Mouse (Mus musculus) cortical plate, adult 2 months (tissue): Measurements from ENCODE around the gene A630076J17Rik. TPM values are rescaled to one million over a fixed set of nuclear protein-coding genes. Genes with fewer than 3 reads are reported as not detected.

Experiments
- H3K27ac ChIP-seq: fragments of 200-500 bp; 2 replicates; pipeline ENCODE4 v1.5.1; 2012; ENCODE audit warnings: low read length, control low read depth, inconsistent platforms; ENCODE audit not compliant: insufficient read depth
- H3K4me1 ChIP-seq: fragments of 200-500 bp; 2 replicates; pipeline ENCODE4 v1.6.1; 2011; ENCODE audit warnings: low read length; ENCODE audit not compliant: control insufficient read depth, insufficient read depth
- H3K4me3 ChIP-seq: fragments of 200-500 bp; 2 replicates; pipeline ENCODE4 v1.5.1; 2011; ENCODE audit warnings: mild to moderate bottlenecking, low read length, control low read depth; ENCODE audit not compliant: insufficient read depth
- CTCF ChIP-seq: fragments of 200-500 bp; IDR thresholded peaks from 2 replicates; pipeline ENCODE4 v1.5.1; 2011; ENCODE audit warnings: mild to moderate bottlenecking, control low read depth, low read length; ENCODE audit not compliant: insufficient read depth; ENCODE audit errors: extremely low read depth
- POLR2A ChIP-seq: fragments of 200-500 bp; IDR thresholded peaks from 2 replicates; pipeline ENCODE4 v1.6.1; 2011; ENCODE audit warnings: mild to moderate bottlenecking, low read length, control low read depth; ENCODE audit not compliant: insufficient read depth; ENCODE audit errors: extremely low read depth
- polyA plus RNA-seq: library from polyadenylated mRNA; depleted of rRNA; stranded (reverse); fragments of >200 nt; gene quantifications from 2 replicates; pipeline ENCODE4 v1.2.3, GENCODE M21; 2012

Gene A630076J17Rik
- polyA plus RNA-seq, 1 experiment: not detected

DNA sequence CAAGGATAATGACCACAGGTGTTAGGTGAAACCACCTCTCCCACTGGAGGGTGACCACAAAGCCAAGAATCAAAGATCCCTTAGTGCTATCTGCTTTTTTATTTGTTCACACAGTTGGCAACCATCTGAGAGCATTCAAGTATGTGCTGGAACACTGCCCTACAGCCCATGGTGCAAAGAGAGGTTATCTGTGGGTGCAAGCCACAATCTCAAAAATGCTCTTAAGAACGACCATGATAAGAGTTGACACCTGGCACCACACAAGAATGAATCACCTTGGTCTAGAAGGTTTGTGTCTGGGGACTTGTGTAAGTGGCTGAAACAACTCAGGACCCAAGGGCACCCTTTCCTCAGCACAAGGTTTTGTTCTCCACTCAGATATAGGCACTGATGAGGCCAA is 7.2 kb upstream of the A630076J17Rik start:
- Histone ChIP-seq H3K27ac (no peak overlapping the region), H3K4me1 (no peaks in the 10 kb centered on the region), H3K4me3 (no peak overlapping the region)
- TF ChIP-seq CTCF (no peak), POLR2A (no peak)

DNA sequence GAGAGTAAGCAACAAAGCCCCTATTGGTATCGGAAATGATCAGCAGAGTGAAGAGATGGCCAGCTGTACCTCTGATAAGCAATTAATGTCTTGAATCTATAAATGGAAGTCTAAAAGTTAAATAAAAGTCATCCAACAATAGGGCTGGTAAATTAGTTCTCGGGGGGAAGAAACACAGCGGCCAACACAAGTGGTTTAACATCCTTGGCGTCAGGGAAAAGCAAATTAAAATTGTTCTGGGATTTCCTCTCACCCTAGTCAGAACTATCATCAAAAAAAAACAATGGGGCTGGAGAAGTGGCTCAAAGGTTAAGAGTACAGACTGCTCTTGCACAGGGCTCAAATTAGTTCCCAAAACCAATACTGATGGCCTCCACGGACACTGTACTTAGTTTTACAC is 4.6 kb upstream of the A630076J17Rik start:
- Histone ChIP-seq H3K4me3 (no peak overlapping the region), H3K27ac (no peak overlapping the region), H3K4me1 (no peaks in the 10 kb centered on the region)
- TF ChIP-seq CTCF: no peak
- no peak for TF ChIP-seq POLR2A

DNA sequence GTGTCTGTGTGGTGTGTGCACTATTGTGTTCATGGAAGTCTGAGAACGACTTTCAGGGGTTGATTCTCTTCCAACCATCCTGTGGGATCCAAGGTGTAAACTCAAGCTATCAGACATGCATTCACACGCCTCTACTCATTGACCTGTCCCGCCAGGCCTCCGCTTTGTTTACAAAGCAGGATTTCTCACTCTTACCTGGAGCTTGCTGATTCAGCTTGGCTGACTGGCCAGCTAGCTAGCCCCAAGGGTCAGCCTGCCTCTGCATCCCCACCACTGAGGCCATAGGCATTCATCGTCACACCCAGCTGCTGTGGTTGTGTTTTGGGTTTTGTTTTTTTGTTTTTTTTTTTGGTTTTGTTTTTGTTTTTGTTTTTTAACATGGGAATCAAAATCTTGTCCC is 1.2 kb upstream of the A630076J17Rik start:
- no peak overlapping the region for H3K27ac ChIP-seq
- no peaks in the 10 kb centered on the region for H3K4me1 ChIP-seq
- TF ChIP-seq POLR2A (no peak), CTCF (no peak)
- no peak overlapping the region for H3K4me3 ChIP-seq

DNA sequence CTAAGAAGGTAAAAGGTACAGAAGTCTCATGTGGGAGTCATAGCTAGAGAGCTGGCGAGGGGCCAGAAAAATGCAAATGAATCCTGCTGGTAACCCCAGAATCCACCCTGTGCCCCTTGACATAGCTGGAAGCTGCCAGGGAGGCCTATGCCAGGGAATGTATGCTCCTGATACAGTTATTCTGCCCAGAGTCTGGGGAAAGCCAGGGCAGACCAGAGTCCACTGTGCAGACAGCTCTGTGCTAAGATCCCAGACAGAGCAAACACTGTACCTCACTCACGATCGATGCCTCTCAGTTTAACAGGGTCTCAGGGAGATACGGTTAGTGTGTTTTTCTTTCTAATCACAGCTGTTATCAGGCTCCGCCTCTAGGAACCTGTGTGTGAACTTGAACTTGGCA is 592 bp upstream of the A630076J17Rik start:
- Histone ChIP-seq H3K4me1 (no peaks in the 10 kb centered on the region), H3K27ac (no peak overlapping the region), H3K4me3 (no peak overlapping the region)
- TF ChIP-seq POLR2A: no peak
- no peak for TF ChIP-seq CTCF

DNA sequence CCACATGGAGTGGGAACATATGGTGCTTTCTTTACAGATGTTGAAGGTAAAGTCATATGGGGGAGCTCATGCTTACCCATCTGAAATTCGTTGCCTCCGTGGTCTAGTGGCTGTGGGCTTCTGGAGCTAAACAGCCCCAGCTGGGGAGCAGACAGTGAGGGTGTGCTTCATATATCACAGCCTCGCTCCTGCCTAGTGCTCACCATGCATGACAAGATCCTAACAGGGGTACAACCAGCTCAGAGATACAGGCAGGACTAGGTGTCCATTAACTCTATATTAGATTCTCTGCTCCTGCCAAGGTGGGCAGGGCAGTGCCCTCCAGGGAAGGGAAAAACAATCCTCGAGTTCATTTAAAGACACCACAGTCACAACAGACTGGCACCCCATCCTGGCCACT is 788 bp downstream of the A630076J17Rik start:
- H3K27ac ChIP-seq: no peak overlapping the region
- no peak overlapping the region for H3K4me3 ChIP-seq
- no peak for TF ChIP-seq CTCF
- no peak for TF ChIP-seq POLR2A
- H3K4me1 ChIP-seq: no peaks in the 10 kb centered on the region

DNA sequence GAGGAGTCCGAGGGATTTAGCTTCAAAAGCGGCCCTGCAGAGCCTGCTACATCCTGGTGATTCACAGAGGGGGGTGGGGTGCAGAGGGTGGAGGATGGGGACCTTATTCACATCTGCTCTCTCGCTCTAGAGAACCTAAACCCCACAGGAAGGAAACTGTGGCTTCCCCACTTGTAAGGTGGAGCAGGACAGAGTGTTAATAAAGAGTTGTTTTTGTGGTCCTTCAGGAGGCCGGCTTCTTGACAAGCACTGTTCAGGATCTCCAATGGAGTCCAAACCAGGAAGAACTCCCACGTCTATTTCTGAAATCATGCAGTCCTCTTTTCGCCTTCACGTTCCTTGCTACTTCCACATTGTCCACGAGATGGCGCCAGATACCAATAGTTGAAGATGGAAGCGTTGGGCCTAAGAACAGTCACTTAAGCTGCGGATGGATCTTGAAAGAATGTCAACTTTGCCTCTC is 3.0 kb downstream of the A630076J17Rik start:
- Histone ChIP-seq H3K27ac (no peak overlapping the region), H3K4me1 (no peaks in the 10 kb centered on the region), H3K4me3 (no peak overlapping the region; the same call in 1 of the 2 replicates)
- TF ChIP-seq CTCF: peak; percentile 97
- TF ChIP-seq POLR2A: no peak

DNA sequence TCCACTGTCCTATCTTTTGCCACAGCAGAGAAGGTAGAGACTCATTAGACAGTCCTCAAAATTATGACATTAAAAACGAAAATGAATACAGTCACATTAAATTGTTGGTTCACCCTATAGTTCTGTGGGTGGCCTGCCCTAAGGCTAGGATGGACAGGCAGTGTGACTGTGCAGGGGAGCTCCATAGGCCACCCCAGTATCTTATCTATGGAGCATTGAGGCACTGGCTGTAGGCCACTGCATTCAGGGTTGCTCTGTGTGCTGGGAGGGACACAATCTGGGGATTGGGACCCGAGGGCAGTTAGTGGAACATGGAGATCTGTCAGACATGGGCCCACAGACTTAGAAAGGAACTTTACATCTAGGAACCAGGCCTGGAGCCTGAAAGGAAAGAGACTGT is 3.5 kb downstream of the A630076J17Rik start:
- no peak overlapping the region for H3K4me3 ChIP-seq
- no peak for TF ChIP-seq POLR2A
- no peak for TF ChIP-seq CTCF
- no peak overlapping the region for H3K27ac ChIP-seq
- H3K4me1 ChIP-seq: no peaks in the 10 kb centered on the region

DNA sequence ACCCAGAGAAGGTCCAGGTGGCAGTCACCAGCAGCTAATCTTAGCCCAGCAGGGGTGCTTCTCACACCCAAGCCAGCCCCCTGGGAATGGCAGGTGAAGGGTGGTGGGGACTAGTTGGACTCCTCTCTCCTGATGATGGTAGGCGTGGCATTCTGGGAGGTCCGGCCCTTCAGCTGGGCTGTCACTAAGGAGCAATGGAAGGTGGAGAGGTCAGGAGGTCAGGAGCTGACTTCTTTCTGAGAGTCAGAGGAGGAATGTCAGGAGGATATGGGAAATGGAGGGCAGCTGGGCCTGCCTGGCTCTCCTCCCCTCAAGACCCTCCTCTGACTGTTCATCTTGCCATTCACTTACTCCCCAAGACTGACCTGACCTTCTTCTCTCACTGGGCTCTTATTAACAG is 7.6 kb downstream of the A630076J17Rik start:
- H3K27ac ChIP-seq: no peak overlapping the region
- H3K4me1 ChIP-seq: no peaks in the 10 kb centered on the region
- H3K4me3 ChIP-seq: no peak overlapping the region
- TF ChIP-seq POLR2A: no peak
- TF ChIP-seq CTCF: no peak

DNA sequence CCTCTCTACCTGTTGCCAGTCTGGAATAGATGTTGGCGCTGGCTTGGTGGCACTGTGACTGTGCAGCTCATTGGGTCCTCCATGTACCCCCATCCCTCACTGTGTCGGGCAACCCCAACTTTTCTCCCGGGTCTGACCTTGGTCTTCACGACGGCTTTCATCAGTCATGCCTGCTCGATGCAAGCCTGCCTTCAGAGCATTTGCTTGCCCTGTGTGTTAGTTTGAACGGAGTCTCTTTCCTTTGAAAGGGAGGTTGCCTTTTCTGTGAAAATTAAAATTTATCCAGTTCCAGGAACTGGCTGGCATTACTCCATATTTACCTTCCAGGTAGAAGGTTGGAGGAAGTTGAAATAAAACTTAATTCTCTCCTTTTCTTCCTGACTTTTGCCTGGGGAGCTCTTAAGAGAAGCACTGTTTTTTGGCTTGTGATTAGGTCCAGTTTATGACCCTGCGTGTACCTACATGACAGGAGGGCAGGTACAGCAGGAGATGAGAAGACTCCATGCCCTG is 8.1 kb downstream of the A630076J17Rik start:
- TF ChIP-seq CTCF: no peak
- TF ChIP-seq POLR2A: no peak
- H3K4me3 ChIP-seq: no peak overlapping the region
- no peaks in the 10 kb centered on the region for H3K4me1 ChIP-seq
- no peak overlapping the region for H3K27ac ChIP-seq

DNA sequence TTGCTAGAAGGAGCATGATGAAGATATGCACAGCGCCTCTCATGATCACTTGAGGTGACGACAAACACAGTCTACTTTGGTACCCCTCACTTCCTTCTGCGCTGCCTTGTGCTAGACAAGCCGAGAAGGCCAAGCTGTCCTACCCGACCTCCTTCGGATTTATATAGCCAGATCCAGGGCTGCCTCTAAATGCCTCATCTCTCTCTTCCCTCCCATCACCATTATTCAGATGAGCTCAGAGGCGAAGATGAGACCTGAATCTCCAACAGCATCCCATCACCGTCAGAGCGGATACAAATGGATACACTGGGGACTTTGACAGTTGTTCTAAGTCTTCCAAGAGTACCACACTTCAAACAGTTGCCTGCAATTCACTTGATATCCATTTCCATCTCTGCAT is 9.2 kb downstream of the A630076J17Rik start, which contains the start of gene Prok1:
Prok1 (minus strand) TSS at position 101 of the 400 bp plus-strand sequence.
- no peak within 1 kb of the TSS for H3K27ac ChIP-seq
- H3K4me3 ChIP-seq: no peak within 1 kb of the TSS
- no peaks in the 10 kb centered on the region for H3K4me1 ChIP-seq
- no peak for TF ChIP-seq POLR2A
- TF ChIP-seq CTCF: no peak

DNA sequence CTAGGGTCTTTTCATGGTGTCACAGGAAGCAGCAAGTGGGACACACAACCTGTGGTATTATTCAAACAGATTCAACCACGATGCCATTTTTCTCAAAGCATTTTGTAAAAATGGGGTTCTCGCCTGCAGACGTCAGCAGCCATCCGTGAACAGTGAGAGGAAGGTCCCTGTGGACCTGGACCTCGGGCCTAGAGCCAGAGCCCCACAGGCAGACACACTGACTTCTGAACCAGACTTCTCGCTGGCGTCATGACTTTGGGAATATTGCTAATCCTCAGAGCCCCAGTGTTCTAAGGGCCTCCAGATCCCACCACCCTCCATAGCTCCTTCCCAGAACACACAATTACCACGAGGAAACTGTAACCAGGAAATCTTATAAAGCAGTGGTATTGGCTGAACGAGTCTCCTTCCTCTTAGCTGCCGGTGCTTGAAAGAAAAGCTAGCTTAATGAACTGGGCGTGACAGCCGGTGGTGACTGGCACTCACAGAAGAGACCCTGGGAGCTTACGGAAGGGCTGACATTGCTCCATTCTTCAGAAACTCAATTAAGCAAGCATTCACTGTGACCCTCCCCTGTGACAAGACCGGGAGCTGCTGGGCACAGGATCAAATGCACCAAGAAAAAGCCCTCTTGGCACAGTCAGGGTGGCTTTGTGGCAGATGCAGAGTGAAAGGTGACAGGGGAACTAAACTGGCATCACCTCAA is 11.1 kb downstream of the A630076J17Rik start:
- H3K27ac ChIP-seq: no peak overlapping the region
- no peaks in the 10 kb centered on the region for H3K4me1 ChIP-seq
- TF ChIP-seq POLR2A: no peak
- no peak for TF ChIP-seq CTCF
- no peak overlapping the region for H3K4me3 ChIP-seq
